Mouse (Mus musculus) spleen, adult 2 months (tissue): ENCODE measurements at regions not wholly inside any gene's neighbourhood (a gene's known extent, or its start where the extent isn't known, plus 50 kb on each side); places are given as distances from the start of the nearest gene placed in this dataset.

Experiments used
- DNase-seq, 2 experiments: peaks; one replicate each; pipeline versions ENCODE4 v3.0.0 to v3.0.0-alpha.2; 2012 to 2021; ENCODE audit warnings: low spot score in 2 of 2, low read depth in 1 of 2
- H3K27ac ChIP-seq: fragments of 200-500 bp; 2 replicates; pipeline ENCODE4 v1.5.1; 2012; ENCODE audit warnings: low read length, inconsistent platforms; ENCODE audit not compliant: insufficient read depth
- H3K27me3 ChIP-seq: fragments of 200-500 bp; 2 replicates; pipeline ENCODE4 v1.6.1; 2012; ENCODE audit warnings: mild to moderate bottlenecking, moderate library complexity, low read length, inconsistent platforms; ENCODE audit not compliant: control insufficient read depth, insufficient read depth
- H3K36me3 ChIP-seq: fragments of 200-500 bp; 2 replicates; pipeline ENCODE4 v1.6.1; 2012; ENCODE audit warnings: mild to moderate bottlenecking, low read length, inconsistent platforms; ENCODE audit not compliant: control insufficient read depth, insufficient read depth
- H3K4me1 ChIP-seq: fragments of 200-500 bp; 2 replicates; pipeline ENCODE4 v1.6.1; 2011; ENCODE audit warnings: inconsistent platforms; ENCODE audit not compliant: control insufficient read depth, insufficient read depth, insufficient read length
- H3K4me3 ChIP-seq: fragments of 200-500 bp; 2 replicates; pipeline ENCODE4 v1.5.1; 2011; ENCODE audit warnings: mild to moderate bottlenecking, inconsistent platforms; ENCODE audit not compliant: insufficient read depth, insufficient read length; ENCODE audit errors: extremely low read depth
- CTCF ChIP-seq: fragments of 200-500 bp; IDR thresholded peaks from 2 replicates; pipeline ENCODE4 v1.5.1; 2011; ENCODE audit warnings: mild to moderate bottlenecking, inconsistent platforms; ENCODE audit not compliant: insufficient read depth, insufficient read length, insufficient replicate concordance; ENCODE audit errors: extremely low read depth
- POLR2A ChIP-seq: fragments of 200-500 bp; IDR thresholded peaks from 2 replicates; pipeline ENCODE4 v1.6.1; 2011; ENCODE audit warnings: low read depth, low read length, inconsistent platforms
- WGBS: fragments of 180-500 bp; shearing (Covaris S2); methylation state at CpG from one replicate; pipeline ENCODE4 v1.1.7; 2018; 5-methylcytosine and 5-hydroxymethylcytosine counted together

GRCm38 (mm10) chr16:93193921-93194481, 368.1 kb upstream of the Runx1 start:
- Histone ChIP-seq H3K36me3 (no peaks in the 10 kb centered on the region), H3K4me1 (no peaks in the 10 kb centered on the region), H3K4me3 (no peak overlapping the region), H3K27ac (no peak overlapping the region), H3K27me3 (no peaks in the 10 kb centered on the region)
- TF ChIP-seq POLR2A (no peak), CTCF (no peak)
- WGBS: 77% methylated on average over 7 of the region's 7 CpGs
- DNase-seq: no peak

DNA sequence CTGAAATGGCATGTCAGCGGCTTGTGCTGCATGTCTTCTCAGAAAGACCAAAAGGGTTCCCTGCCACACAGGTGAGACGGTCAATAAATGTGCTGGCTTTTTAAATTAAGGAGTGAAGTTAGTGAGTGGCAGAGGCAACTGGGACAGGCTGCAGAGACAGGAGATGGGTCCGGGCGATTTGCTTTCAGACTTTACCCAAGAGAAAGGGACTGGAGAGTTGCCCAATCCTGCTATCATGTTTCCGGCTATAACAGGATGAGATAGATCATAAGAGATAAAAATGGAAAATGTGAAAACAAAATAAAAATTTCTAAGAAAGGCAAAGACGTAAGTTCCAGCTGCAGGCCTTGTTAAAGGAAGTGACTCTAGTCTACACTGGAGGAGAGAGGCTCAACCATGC, 367.3 kb upstream of the Runx1 start:
- no peaks in the 10 kb centered on the region for H3K36me3 ChIP-seq
- no peaks in the 10 kb centered on the region for H3K4me1 ChIP-seq
- no peak for DNase-seq
- TF ChIP-seq POLR2A (no peak), CTCF (no peak)
- no peak overlapping the region for H3K27ac ChIP-seq
- 46% methylated on average over 6 of the region's 6 CpGs for WGBS
- no peaks in the 10 kb centered on the region for H3K27me3 ChIP-seq
- no peak overlapping the region for H3K4me3 ChIP-seq

GRCm38 (mm10) chr16:93192651-93193173, 366.8 kb upstream of the Runx1 start:
- no peaks in the 10 kb centered on the region for H3K4me1 ChIP-seq
- TF ChIP-seq CTCF (no peak), POLR2A (no peak)
- no peaks in the 10 kb centered on the region for H3K36me3 ChIP-seq
- no peak overlapping the region for H3K4me3 ChIP-seq
- no peak for DNase-seq
- 36% methylated on average over 9 of the region's 9 CpGs for WGBS
- H3K27ac ChIP-seq: no peak overlapping the region
- no peaks in the 10 kb centered on the region for H3K27me3 ChIP-seq

DNA sequence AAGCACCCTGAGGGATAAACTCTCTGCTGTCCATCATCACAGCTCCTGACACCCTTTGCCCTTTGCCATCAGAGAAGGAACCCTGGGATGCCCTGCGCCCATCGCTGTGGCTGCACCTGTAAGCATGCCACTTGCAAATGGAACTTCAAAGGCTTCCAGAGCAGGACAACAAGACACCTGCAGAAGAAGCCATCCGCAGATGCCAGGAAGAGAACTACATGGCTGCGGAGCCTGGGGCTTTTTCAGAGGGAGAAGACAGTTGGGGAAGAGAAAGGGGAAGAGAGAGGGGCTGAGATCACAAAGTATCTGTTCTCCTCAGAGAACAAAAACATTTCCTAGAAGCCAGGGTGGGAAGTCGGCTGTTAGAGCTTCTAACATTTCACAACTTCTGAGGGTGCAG, 365.2 kb upstream of the Runx1 start:
- DNase-seq: no peak
- 17% methylated on average over 5 of the region's 5 CpGs for WGBS
- H3K36me3 ChIP-seq: no peaks in the 10 kb centered on the region

DNA sequence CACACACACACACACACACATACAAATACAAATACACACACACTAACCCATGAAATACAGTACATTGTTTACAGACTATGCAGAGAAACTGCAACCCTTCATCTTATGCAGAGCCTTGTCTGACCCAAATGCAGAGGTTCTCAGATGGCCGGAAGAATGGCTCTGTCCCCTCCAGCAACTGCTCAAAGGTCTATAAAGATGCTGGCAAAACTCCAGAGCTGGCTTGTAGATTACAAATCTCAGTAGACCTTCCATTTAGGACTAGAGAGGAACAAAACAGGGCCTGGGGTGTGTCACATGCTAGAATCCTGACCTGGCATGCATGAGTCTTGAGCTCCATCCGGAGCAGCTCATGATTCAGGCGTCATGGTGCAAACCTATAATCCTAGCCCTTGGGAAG, 364.4 kb upstream of the Runx1 start:
- DNase-seq: no peak
- Histone ChIP-seq H3K4me1 (no peaks in the 10 kb centered on the region), H3K4me3 (no peak overlapping the region), H3K36me3 (no peaks in the 10 kb centered on the region), H3K27me3 (no peaks in the 10 kb centered on the region), H3K27ac (no peak overlapping the region)
- TF ChIP-seq POLR2A (no peak), CTCF (no peak)
- WGBS: 83% methylated on average over 3 of the region's 3 CpGs

More for the DNA sequence above, 365.2 kb upstream of the Runx1 start:
- no peak overlapping the region for H3K27ac ChIP-seq
- no peak overlapping the region for H3K4me3 ChIP-seq
- no peaks in the 10 kb centered on the region for H3K27me3 ChIP-seq
- no peaks in the 10 kb centered on the region for H3K4me1 ChIP-seq
- no peak for TF ChIP-seq POLR2A
- no peak for TF ChIP-seq CTCF

GRCm38 (mm10) chr16:93189875-93190274, 363.9 kb upstream of the Runx1 start:
- Histone ChIP-seq H3K4me1 (no peaks in the 10 kb centered on the region), H3K36me3 (no peaks in the 10 kb centered on the region), H3K4me3 (no peak overlapping the region), H3K27ac (no peak overlapping the region), H3K27me3 (no peaks in the 10 kb centered on the region)
- 79% methylated on average over 3 of the region's 3 CpGs for WGBS
- DNase-seq: no peak
- TF ChIP-seq CTCF (no peak), POLR2A (no peak)

- Histone ChIP-seq H3K36me3 (no peaks in the 10 kb centered on the region), H3K4me3 (no peak overlapping the region), H3K4me1 (no peaks in the 10 kb centered on the region), H3K27me3 (no peaks in the 10 kb centered on the region), H3K27ac (no peak overlapping the region)
- no peak for TF ChIP-seq POLR2A
- no peak for TF ChIP-seq CTCF
- WGBS: 72% methylated on average over 5 of the region's 5 CpGs
- DNase-seq: no peak
Measured at GRCm38 (mm10) chr16:93189412-93189811, 363.5 kb upstream of the Runx1 start.

DNA sequence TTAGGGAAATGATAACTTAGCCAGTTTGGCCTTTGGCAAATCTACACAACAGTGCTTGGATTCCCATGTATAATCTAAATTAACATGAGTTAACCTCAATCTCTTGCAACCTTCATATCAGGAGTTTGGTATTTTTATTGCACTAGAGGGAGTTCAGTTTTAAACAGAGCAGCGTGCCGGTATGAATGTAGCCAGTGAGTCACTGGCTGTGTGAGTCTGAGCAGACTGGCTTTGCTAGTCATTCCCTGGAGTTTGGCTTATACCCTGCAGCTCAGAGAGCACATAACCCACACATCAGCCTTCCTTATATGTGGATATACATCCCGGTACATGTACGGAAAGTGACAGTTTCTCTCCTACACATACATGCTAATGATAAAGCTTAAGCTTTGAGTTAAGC, 360.6 kb upstream of the Runx1 start:
- Histone ChIP-seq H3K27me3 (no peaks in the 10 kb centered on the region), H3K4me1 (no peaks in the 10 kb centered on the region), H3K36me3 (no peaks in the 10 kb centered on the region), H3K27ac (no peak overlapping the region), H3K4me3 (no peak overlapping the region)
- WGBS: 97% methylated on average over 4 of the region's 4 CpGs
- DNase-seq: no peak
- TF ChIP-seq CTCF (no peak), POLR2A (no peak)
